Mouse (Mus musculus) c-Kit-positive CD71-negative TER-119-negative erythroid progenitor cells, embryonic 14.5 days (primary cell): ENCODE results near the gene Ncam1.

Experiments
- DNase-seq: peaks from one replicate; pipeline ENCODE4 v3.0.0-alpha.2; 2013; ENCODE audit warnings: low read depth

The Ncam1 gene

DNA sequence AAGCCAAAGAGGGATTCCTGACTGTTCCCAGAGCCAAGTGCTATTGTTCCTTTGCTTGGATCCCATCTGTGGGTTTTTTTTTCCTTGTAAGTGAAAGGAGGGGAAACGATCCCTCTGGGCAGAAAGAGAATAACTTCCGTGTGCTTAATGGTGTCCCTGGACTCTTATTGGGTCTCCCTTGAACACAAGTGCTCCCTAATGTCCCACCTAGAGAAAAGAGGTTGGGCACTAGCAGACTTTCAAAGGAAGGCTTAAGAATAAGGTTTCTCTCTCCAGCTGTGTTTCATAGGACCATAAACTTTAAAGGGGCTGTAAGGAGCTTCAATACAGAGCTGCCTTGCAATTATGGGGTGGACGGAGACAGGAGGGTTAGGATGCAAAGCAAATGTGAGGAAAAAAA is 119.5 kb downstream of the Ncam1 start:
- no peak for DNase-seq

DNA sequence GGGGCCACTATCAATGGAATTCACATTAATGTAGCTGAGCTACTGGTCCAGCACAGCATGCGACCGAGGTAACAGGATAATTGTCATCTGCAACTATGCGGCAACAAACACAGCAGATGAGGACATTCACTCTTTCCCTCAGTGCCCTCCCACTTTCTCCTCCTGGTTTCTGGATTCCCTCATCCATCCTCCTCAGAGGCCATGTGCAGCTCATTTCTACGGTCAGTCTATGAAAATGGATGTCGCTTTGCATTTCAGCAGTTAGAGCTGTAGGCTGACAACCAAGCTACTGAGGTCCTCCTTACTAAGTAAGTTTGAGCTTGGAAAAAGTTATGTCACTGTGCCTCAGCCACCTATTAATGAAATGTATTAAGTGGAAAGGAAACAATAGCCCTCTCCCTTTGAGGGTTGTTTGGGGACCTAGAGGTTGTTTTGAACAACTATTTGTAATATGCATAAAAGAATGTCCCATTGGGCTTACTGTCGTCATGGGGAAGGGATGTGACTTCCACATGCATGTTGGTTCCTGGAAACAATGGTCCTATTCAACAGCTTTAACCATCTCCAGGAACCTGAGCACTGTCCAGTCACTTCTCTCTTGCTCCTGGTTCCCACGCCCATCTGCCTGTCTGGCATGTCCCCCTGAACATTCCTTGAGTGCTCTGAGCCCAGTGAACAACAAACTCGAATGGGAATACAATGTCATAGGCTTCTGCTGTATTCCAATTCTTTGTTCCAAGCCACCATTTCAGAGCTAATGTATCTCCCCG is 122.8 kb downstream of the Ncam1 start:
- DNase-seq: no peak

DNA sequence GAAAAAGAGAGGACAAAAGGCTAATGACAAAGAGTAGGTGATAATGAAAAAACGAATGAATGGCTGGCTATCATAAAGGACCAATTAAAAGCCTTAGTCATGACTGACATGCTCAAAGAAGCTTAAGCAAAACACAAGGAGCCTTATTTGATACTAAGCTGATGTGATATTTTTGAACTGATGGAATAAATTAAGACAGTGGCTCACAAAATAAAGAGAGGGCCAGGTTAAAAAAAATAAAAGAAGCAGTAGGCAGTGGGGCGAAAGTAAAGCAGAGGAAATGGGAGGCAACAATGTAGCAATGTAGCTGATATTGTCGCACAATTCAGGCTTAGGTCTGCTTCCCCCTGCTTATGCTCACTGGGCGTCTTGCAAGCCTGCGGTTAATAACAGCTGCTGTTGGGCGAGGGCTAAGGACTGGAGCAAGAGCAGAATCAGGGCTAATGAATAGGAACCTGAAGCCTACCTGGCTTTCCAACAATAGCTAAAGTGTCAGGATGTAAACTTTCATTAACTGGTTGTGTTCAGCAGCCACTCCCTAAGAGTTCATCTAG is 126.0 kb downstream of the Ncam1 start:
- no peak for DNase-seq

- DNase-seq: no peak
These were observed 131.7 kb downstream of the Ncam1 start for GRCm38 (mm10) chr9:49667066-49667465.

GRCm38 (mm10) chr9:49665361-49665760 is 133.4 kb downstream of the Ncam1 start:
- no peak for DNase-seq

GRCm38 (mm10) chr9:49663927-49664320 is 134.8 kb downstream of the Ncam1 start:
- no peak for DNase-seq

- peak; percentile 3 for DNase-seq
These were observed 135.5 kb downstream of the Ncam1 start for GRCm38 (mm10) chr9:49662958-49663926.

DNA sequence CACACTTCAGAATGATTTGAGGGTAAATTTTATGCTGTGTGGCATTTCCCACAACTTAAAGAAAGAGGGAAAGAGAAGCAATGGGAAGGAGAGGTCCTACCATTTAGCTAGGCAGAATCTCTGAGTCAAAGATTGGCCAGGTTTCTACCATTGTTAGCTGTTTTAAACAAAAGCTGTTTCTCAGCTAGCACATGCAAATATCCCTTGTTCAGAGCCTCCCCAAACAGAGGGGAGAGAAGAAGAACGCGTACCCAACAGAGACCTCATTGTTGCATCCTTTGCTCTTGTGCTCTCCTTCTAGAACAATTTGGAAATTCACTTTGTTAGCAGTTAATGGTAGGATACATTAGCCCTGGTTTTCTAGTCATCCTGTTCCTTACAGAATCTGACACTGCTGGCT is 137.2 kb downstream of the Ncam1 start:
- DNase-seq: no peak

DNA sequence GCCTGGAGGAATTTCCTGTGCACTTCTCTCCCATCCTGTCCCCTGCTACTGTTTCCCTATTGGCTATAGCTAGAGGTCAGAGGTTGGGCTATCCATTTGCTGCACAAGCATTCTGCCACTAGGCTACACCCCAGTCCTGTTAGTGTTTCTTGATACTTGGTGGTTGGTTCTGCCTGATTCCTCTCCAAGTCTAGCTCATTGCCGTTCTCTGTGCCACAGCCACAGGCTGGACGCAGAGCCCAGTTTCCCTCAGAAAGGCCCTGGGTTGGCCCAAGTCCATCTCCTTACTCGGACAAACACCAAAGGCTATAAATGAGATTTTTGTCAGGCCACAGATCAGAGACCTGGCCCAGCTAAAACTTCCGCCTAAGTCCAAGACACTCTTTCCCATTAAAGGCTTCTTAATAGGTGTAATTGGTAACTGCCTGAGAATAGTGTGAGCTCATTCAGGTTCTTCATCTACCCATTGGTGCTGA is 140.3 kb downstream of the Ncam1 start:
- no peak for DNase-seq

GRCm38 (mm10) chr9:49654470-49654869 is 144.3 kb downstream of the Ncam1 start:
- no peak for DNase-seq

GRCm38 (mm10) chr9:49653478-49654245 is 145.1 kb downstream of the Ncam1 start:
- DNase-seq: no peak

- no peak for DNase-seq
These were observed 154.4 kb downstream of the Ncam1 start for GRCm38 (mm10) chr9:49644296-49644695.

DNA sequence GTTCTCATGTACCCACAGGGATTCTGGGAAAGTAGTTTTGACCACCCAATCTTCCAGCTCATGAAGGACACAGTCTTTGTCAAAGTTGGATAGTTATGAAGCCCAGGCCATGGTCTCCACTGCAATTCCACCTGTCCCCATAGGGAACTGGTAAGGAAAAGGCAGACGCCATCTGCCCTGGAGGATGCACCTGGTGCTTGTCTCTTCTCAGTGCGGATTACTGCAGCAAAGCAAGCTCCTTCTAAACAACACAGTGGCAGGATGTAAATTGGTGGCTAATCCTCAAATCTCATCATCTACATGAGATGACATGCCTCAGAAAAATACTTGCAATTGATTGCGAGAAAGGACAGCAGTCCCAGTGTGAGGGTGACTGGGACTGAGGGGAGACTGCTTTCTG is 158.0 kb downstream of the Ncam1 start:
- DNase-seq: no peak

DNA sequence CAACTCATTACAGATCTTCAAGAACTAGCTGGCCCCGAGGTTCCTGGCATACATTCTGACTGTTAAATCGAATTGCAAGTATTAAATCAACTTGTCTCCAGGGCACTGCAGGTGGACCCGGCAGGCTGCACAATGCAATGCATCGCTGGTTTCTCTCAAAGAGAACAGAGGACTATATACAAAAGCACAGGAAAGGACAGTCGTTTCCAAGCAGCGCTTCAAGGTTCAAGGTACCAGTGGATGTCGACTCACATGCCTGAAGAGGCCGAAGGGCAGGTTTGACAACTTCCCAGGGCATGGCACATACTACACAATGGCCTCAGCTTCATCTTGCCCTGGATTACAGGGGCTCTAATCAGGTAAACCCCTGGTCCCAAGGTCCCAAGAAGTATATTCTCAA is 158.6 kb downstream of the Ncam1 start:
- no peak for DNase-seq

GRCm38 (mm10) chr9:49637955-49638354 is 160.8 kb downstream of the Ncam1 start:
- no peak for DNase-seq

GRCm38 (mm10) chr9:49635668-49636326 is 162.9 kb downstream of the Ncam1 start:
- no peak for DNase-seq

GRCm38 (mm10) chr9:49632591-49632990 is 166.1 kb downstream of the Ncam1 start:
- no peak for DNase-seq

DNA sequence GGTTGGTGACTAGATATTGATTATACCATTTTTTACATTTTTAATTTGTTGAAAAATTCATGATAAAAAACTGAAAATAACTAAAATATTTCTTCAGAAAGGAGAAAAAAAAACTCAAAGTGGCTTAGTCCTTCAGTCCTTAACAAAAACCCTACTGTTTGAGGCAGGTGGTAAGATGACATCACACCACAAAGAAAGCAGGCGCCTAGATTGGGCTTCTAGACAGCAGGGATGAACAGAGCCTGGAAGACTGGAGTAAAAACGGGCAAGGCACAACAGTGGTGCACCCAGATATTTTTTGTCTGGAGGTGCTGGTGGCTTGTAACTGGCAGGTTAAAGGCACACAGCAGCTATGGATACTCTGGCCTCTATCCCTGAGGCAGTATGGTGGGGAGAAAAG is 168.4 kb downstream of the Ncam1 start:
- DNase-seq: no peak

DNA sequence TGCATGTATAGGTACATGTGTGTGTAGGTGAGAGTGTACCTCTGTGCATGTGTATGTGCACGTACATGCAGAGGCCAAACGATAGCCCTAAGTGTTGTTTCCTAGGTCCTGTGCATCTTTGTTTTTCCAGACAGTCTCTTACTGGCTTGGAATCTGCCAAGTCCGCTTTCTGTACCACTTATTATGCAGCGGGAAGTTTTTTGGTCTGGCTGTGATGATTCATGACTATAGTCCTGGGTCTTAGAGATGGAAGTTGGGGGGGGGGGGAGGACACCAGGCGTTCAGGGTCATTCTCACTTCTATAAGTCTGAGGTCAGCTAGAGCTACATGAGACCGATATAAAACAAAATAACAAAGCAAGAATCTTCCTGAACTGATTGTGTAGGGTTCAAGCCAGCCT is 173.8 kb downstream of the Ncam1 start:
- DNase-seq: no peak

GRCm38 (mm10) chr9:49623934-49624505 is 174.7 kb downstream of the Ncam1 start:
- no peak for DNase-seq
